Mouse (Mus musculus): ENCODE measurements at regions not wholly inside any gene's neighbourhood (a gene's known extent, or its start where the extent isn't known, plus 50 kb on each side); places are given as distances from the start of the nearest gene placed in this dataset.
"Not testable (repeated sequence)": the region's sequence is repeated elsewhere in the genome, so short reads cannot be mapped to it uniquely, and the experiment has no call there.

DNA sequence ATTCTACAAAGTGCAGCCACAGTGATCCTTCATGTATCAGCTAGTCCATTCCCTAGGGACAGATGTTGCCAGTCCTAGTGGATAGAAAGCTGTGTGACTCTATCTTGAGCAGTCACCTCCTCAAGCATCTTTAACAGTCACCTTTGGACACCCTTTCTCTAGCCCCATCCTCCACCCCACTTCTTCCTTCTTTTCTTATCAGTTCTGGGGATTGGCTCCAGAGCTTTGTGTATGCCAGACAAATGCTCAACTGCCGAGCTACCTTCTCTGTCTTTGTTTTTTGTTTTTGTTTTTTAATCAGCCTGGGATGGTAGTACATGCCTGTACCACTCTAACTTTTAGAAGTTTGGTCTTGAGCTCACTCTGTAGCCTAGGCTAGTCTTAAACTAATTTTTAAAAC is 96.7 kb downstream of the Cd24a start:
- H3K27ac ChIP-seq = peak overlapping the region; percentile 46
- no peak overlapping the region for H3K9ac ChIP-seq
- H3K4me1 ChIP-seq = peaks cover 70% of the 10 kb centered on the region
- no peak overlapping the region for H3K4me2 ChIP-seq
- no peak overlapping the region for H3K4me3 ChIP-seq
- peak; percentile 68; the same call in 1 of the 2 replicates for ATAC-seq
- H3K9me3 ChIP-seq (replicated peaks) = no peaks in the 10 kb centered on the region
- 0 out of 2 replicates have a peak, but pooled peaks cover 3% of the 10 kb centered on the region for H3K27me3 ChIP-seq (replicated peaks)
- no peaks in the 10 kb centered on the region for H3K36me3 ChIP-seq
- 6% methylated on average over 1 of the region's 1 CpGs for WGBS (ENCODE audit: insufficient replicate concordance)

DNA sequence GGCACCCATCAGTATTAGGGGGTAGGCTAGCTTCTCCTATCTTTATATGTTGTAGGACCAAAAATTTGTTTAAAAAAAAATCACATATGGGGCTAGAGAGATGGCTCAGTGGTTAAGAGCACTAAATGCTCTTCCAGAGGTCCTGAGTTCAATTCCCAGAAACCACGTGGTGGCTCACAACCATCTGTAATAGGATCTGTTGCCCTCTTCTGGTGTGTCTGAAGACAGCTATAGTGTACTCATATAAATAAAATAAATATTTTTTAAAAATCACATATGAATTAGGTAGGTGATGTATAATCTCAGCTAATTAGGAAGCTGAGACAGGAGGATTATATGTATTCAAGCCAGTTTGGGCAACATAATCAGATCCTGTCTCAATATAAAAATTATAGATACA is 97.4 kb downstream of the Cd24a start:
- not testable (repeated sequence) for H3K36me3 ChIP-seq; H3K9me3 ChIP-seq (replicated peaks); H3K4me2 ChIP-seq; H3K4me3 ChIP-seq; H3K27me3 ChIP-seq (replicated peaks); ATAC-seq
- Histone ChIP-seq H3K9ac (peak overlapping the region; percentile 9; the same call in 1 of the 2 replicates), H3K4me1 (peaks cover 64% of the 10 kb centered on the region), H3K27ac (peak overlapping the region; percentile 46)
- WGBS (ENCODE audit: insufficient replicate concordance) = 60% methylated on average over 1 of the region's 1 CpGs

DNA sequence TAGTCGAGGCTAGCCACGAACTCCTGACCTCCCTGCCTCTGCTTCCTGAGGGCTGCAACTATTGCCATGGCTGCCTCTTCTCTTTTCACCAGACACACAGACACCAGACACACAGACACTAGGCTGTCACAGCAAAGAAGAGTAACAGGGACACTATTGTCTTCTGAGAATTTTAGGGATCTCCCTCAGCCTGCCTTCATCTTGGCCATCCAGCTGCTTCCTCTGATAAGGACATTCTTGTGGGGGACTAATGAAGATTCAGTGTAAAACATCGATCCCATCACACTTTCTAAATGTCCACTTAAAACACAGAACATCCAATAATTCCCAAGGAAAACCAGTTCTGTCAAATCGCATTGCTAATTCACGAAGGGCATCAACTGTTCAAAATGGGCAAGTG is 98.2 kb downstream of the Cd24a start:
- Histone ChIP-seq H3K36me3 (no peaks in the 10 kb centered on the region), H3K27me3 (replicated peaks) (peaks cover 3% of the 10 kb centered on the region; the same call in 1 of the 2 replicates), H3K27ac (peak overlapping the region; percentile 49; the same call in 1 of the 2 replicates), H3K9ac (peak overlapping the region; percentile 47), H3K4me1 (peaks cover 56% of the 10 kb centered on the region), H3K4me3 (no peak overlapping the region), H3K9me3 (replicated peaks) (no peaks in the 10 kb centered on the region), H3K4me2 (peak overlapping the region; percentile 35)
- ATAC-seq = peak; percentile 73
- WGBS (ENCODE audit: insufficient replicate concordance) = 28% methylated on average over 5 of the region's 5 CpGs

- Histone ChIP-seq H3K4me3 (no peak overlapping the region), H3K27me3 (replicated peaks) (peaks cover 40% of the 10 kb centered on the region), H3K27ac (0 out of 2 replicates have a peak overlapping the region, but pooled peaks have one; percentile 23), H3K9me3 (replicated peaks) (no peaks in the 10 kb centered on the region), H3K36me3 (no peaks in the 10 kb centered on the region), H3K4me2 (no peak overlapping the region), H3K4me1 (peaks cover 23% of the 10 kb centered on the region), H3K9ac (no peak overlapping the region)
- no peak; the same call in 1 of the 2 replicates for ATAC-seq
- 58% methylated on average over 12 of the region's 12 CpGs for WGBS (ENCODE audit: insufficient replicate concordance)
Measured at GRCm38 (mm10) chr10:43684247-43685033, 106.4 kb downstream of the Cd24a start.

GRCm38 (mm10) chr10:43689161-43689913 is 111.3 kb downstream of the Cd24a start:
- Histone ChIP-seq H3K27ac (no peak overlapping the region), H3K9me3 (replicated peaks) (no peaks in the 10 kb centered on the region), H3K36me3 (no peaks in the 10 kb centered on the region), H3K27me3 (replicated peaks) (peaks cover 76% of the 10 kb centered on the region), H3K4me1 (peaks cover 36% of the 10 kb centered on the region), H3K4me2 (no peak overlapping the region), H3K4me3 (no peak overlapping the region), H3K9ac (no peak overlapping the region)
- WGBS (ENCODE audit: insufficient replicate concordance) = 23% methylated on average over 10 of the region's 10 CpGs
- ATAC-seq = no peak

GRCm38 (mm10) chr10:43689914-43690316 is 111.8 kb downstream of the Cd24a start:
- Histone ChIP-seq H3K4me1 (peaks cover 39% of the 10 kb centered on the region), H3K36me3 (no peaks in the 10 kb centered on the region), H3K27ac (no peak overlapping the region), H3K4me3 (no peak overlapping the region), H3K9me3 (replicated peaks) (no peaks in the 10 kb centered on the region), H3K4me2 (no peak overlapping the region), H3K9ac (no peak overlapping the region), H3K27me3 (replicated peaks) (peaks cover 76% of the 10 kb centered on the region)
- WGBS (ENCODE audit: insufficient replicate concordance) = 32% methylated on average over 8 of the region's 8 CpGs
- ATAC-seq = no peak

- H3K4me2 ChIP-seq = no peak overlapping the region
- H3K27ac ChIP-seq = peak overlapping the region; percentile 55; the same call in 1 of the 2 replicates
- H3K27me3 ChIP-seq (replicated peaks) = peaks cover 57% of the 10 kb centered on the region
- 55% methylated on average over 5 of the region's 5 CpGs for WGBS (ENCODE audit: insufficient replicate concordance)
- no peaks in the 10 kb centered on the region for H3K36me3 ChIP-seq
- no peak overlapping the region for H3K9ac ChIP-seq
- no peak overlapping the region for H3K4me3 ChIP-seq
- peaks cover 32% of the 10 kb centered on the region for H3K4me1 ChIP-seq
- no peaks in the 10 kb centered on the region for H3K9me3 ChIP-seq (replicated peaks)
- peak; percentile 35; the same call in 1 of the 2 replicates for ATAC-seq
Measured at GRCm38 (mm10) chr10:43693974-43694373, 115.9 kb downstream of the Cd24a start.

GRCm38 (mm10) chr10:43694508-43694907 is 116.4 kb downstream of the Cd24a start:
- no peak; the same call in 1 of the 2 replicates for ATAC-seq
- Histone ChIP-seq H3K4me2 (no peak overlapping the region), H3K9me3 (replicated peaks) (no peaks in the 10 kb centered on the region), H3K27me3 (replicated peaks) (peaks cover 52% of the 10 kb centered on the region), H3K36me3 (no peaks in the 10 kb centered on the region), H3K4me3 (no peak overlapping the region), H3K9ac (no peak overlapping the region), H3K4me1 (peaks cover 28% of the 10 kb centered on the region), H3K27ac (peak overlapping the region; percentile 55)
- 29% methylated on average over 6 of the region's 6 CpGs for WGBS (ENCODE audit: insufficient replicate concordance)

- 66% methylated on average over 10 of the region's 10 CpGs for WGBS (ENCODE audit: insufficient replicate concordance)
- no peak overlapping the region for H3K4me3 ChIP-seq
- no peak overlapping the region for H3K9ac ChIP-seq
- ATAC-seq = no peak
- H3K4me1 ChIP-seq = peaks cover 26% of the 10 kb centered on the region
- H3K4me2 ChIP-seq = no peak overlapping the region
- no peak overlapping the region for H3K27ac ChIP-seq
- no peaks in the 10 kb centered on the region for H3K9me3 ChIP-seq (replicated peaks)
- no peaks in the 10 kb centered on the region for H3K36me3 ChIP-seq
- H3K27me3 ChIP-seq (replicated peaks) = peaks cover 44% of the 10 kb centered on the region
Measured at GRCm38 (mm10) chr10:43695470-43695869, 117.4 kb downstream of the Cd24a start.

DNA sequence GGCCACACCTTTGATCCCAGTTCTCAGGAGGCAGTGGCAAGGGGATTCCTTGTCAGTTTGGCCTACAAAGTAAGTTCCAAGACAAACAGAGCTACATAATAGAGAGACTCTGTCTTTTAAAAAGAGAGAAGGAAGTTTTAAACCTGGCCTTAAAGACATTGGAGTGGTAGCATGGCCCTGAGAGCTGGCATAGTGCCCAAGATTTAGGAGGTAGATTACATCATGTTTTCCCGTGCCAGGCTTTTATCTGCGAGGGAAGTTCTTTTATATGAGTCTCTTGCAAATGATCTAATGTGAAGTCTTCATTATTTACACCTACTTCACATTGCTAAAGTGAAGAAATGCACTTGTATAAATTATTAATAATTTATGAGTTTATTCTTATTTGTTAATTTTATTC is 119.8 kb downstream of the Cd24a start:
- Histone ChIP-seq H3K27me3 (replicated peaks) (peaks cover 23% of the 10 kb centered on the region), H3K9me3 (replicated peaks) (no peaks in the 10 kb centered on the region), H3K4me3 (no peak overlapping the region), H3K4me1 (peaks cover 27% of the 10 kb centered on the region), H3K27ac (no peak overlapping the region), H3K4me2 (no peak overlapping the region), H3K36me3 (no peaks in the 10 kb centered on the region), H3K9ac (no peak overlapping the region)
- 70% methylated on average over 2 of the region's 2 CpGs for WGBS (ENCODE audit: insufficient replicate concordance)
- no peak for ATAC-seq

DNA sequence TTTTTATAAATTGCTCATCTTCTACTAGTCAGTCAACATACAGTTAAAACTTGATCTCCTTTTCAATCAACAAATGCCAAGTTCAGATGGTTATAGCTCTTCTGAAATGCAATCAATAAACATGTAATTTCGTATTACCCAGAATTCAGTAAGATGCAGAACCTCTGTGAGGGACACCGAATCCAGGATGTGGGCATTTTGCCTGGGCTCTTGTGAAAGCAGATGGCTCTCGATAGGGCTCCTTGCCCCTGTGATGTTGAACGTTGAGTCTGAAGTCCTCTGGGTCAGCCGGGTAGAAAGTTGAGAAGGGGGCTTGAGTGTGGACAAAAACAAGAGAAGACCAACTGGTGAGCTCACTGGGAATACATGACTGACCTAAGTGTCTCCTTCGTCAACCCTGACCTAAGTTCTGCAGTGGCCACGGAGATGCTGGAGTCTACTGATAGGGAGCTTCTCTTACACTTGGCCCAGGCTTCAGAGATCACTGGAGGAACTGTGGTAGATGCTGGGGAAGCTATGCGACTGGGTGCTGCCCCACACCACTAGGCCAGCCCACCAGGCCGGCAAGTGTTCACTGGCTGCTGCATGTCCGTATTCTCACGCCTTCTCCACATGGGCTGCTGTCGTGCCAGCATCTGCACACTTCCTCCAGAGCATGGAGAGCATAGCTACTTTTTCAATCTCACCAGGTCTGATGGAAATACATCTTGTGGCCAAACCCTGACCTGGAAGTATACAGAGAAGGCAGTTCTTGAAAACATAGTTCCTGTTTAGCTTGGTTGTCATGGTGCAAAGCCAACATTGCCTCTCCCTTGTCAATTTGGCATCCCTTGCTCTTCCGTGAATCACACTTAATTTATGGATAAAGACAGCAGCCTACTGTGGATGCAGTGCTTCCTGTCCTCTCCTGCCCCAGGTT is 122.5 kb downstream of the Cd24a start:
- no peak overlapping the region for H3K9ac ChIP-seq
- H3K4me2 ChIP-seq = no peak overlapping the region
- ATAC-seq = no peak
- no peak overlapping the region for H3K27ac ChIP-seq
- no peaks in the 10 kb centered on the region for H3K9me3 ChIP-seq (replicated peaks)
- no peaks in the 10 kb centered on the region for H3K36me3 ChIP-seq
- 70% methylated on average over 13 of the region's 13 CpGs for WGBS (ENCODE audit: insufficient replicate concordance)
- H3K4me1 ChIP-seq = peaks cover 16% of the 10 kb centered on the region
- H3K27me3 ChIP-seq (replicated peaks) = peaks cover 14% of the 10 kb centered on the region
- H3K4me3 ChIP-seq = no peak overlapping the region

Data from liver, embryonic 12.5 days (tissue).